Mouse (Mus musculus) c-Kit-negative CD71-positive TER-119-positive erythroid progenitor cells, embryonic 14.5 days (primary cell): Measurements from ENCODE around the gene Nlgn3.

ENCODE experiments used
- DNase-seq: peaks from one replicate; pipeline ENCODE4 v3.0.0-alpha.2; 2013; ENCODE audit warnings: low read depth, low spot score

The Nlgn3 gene

GRCm38 (mm10) chrX:101299055-101299454, at the start of gene Nlgn3:
Gene Nlgn3 (plus strand): TSS chrX:101299168.
- DNase-seq: no peak

GRCm38 (mm10) chrX:101253952-101254729, 44.8 kb upstream of the Nlgn3 start, which contains the start of gene Foxo4:
Gene Foxo4 (plus strand): TSS chrX:101254528.
- DNase-seq: peak; percentile 68

- no peak for DNase-seq
Measured at GRCm38 (mm10) chrX:101254740-101255139, 44.2 kb upstream of the Nlgn3 start.

- no peak for DNase-seq
Measured at GRCm38 (mm10) chrX:101256603-101257002, 42.4 kb upstream of the Nlgn3 start.

- no peak for DNase-seq
Measured at GRCm38 (mm10) chrX:101260441-101261325, 38.3 kb upstream of the Nlgn3 start.

- no peak for DNase-seq
Measured at GRCm38 (mm10) chrX:101263892-101264291, 35.1 kb upstream of the Nlgn3 start, which contains the start of gene Gm614. Gene Gm614 (minus strand): TSS chrX:101263992.

GRCm38 (mm10) chrX:101266631-101267030, 32.3 kb upstream of the Nlgn3 start:
- no peak for DNase-seq

GRCm38 (mm10) chrX:101268025-101268754, 30.8 kb upstream of the Nlgn3 start, which contains the start of gene Il2rg:
Gene Il2rg (minus strand): TSS chrX:101268255.
- DNase-seq: no peak

GRCm38 (mm10) chrX:101268755-101269124, 30.2 kb upstream of the Nlgn3 start, which contains the start of gene Gm20489:
Gene Gm20489 (minus strand): TSS chrX:101269023.
- DNase-seq: no peak

GRCm38 (mm10) chrX:101273410-101273809, 25.6 kb upstream of the Nlgn3 start:
- DNase-seq: no peak

GRCm38 (mm10) chrX:101273875-101274738, 24.9 kb upstream of the Nlgn3 start, which contains the start of gene Med12:
Gene Med12 (plus strand): TSS chrX:101274030.
- DNase-seq: peak; percentile 76

GRCm38 (mm10) chrX:101282813-101283212, 16.2 kb upstream of the Nlgn3 start:
- no peak for DNase-seq

GRCm38 (mm10) chrX:101285534-101285933, 13.4 kb upstream of the Nlgn3 start:
- DNase-seq: peak; percentile 55

- no peak for DNase-seq
Measured at GRCm38 (mm10) chrX:101285953-101286670, 12.9 kb upstream of the Nlgn3 start.

- peak; percentile 72 for DNase-seq
Measured at GRCm38 (mm10) chrX:101287543-101287942, 11.4 kb upstream of the Nlgn3 start.

GRCm38 (mm10) chrX:101288432-101288831, 10.5 kb upstream of the Nlgn3 start:
- DNase-seq: no peak

GRCm38 (mm10) chrX:101289037-101289436, 9.9 kb upstream of the Nlgn3 start:
- no peak for DNase-seq

- DNase-seq: no peak
Measured at GRCm38 (mm10) chrX:101290111-101290510, 8.9 kb upstream of the Nlgn3 start.

- DNase-seq: no peak
Measured at GRCm38 (mm10) chrX:101299473-101300426, 782 bp downstream of the Nlgn3 start.
